Mouse (Mus musculus) kidney, postnatal 14 days (tissue): ENCODE data around the gene Tsc1.

Experiments used
- DNase-seq: peaks from one replicate; pipeline ENCODE4 v3.0.0; 2022; ENCODE audit warnings: mixed read lengths

Tsc1 gene

GRCm38 (mm10) chr2:28737112-28737511 lies 96.1 kb downstream of the Tsc1 start:
- peak; percentile 17 for DNase-seq

GRCm38 (mm10) chr2:28740159-28740558 lies 99.1 kb downstream of the Tsc1 start:
- DNase-seq: no peak
